Mouse (Mus musculus) embryonic facial prominence, embryonic 14.5 days (tissue): ENCODE data around the gene Plscr2. TPM values are rescaled to one million over a fixed set of nuclear protein-coding genes. Genes with fewer than 3 reads are reported as not detected.

Experiments
- ATAC-seq: fragments of 200-750 bp; cut with Nextera tagmentation; 2 replicates; pipeline ENCODE4 v1.8.0; 2017; ENCODE audit warnings: low read depth, moderate number of reproducible peaks, moderate TSS enrichment
- DNase-seq: peaks from one replicate; pipeline ENCODE4 v3.0.0-alpha.2; 2015; ENCODE audit warnings: low spot score
- H3K27ac ChIP-seq: fragments of 300-500 bp; sonication (generic); replicated peaks from 2 replicates; pipeline ENCODE4 v1.5.1; 2014; ENCODE audit warnings: low read depth, mild to moderate bottlenecking, low read length, moderate library complexity
- H3K27me3 ChIP-seq: fragments of 300-500 bp; sonication (generic); replicated peaks from 2 replicates; pipeline ENCODE4 v1.6.1; 2014; ENCODE audit warnings: low read length; ENCODE audit not compliant: control insufficient read depth, insufficient read depth
- H3K36me3 ChIP-seq: fragments of 300-500 bp; sonication (generic); 2 replicates; pipeline ENCODE4 v1.6.1; 2014; ENCODE audit warnings: low read length, mixed read lengths; ENCODE audit not compliant: control insufficient read depth, insufficient read depth
- H3K4me1 ChIP-seq: fragments of 300-500 bp; sonication (generic); 2 replicates; pipeline ENCODE4 v1.6.1; 2014; ENCODE audit warnings: antibody characterized with exemption, low read length; ENCODE audit not compliant: control insufficient read depth, insufficient read depth
- H3K4me2 ChIP-seq: fragments of 300-500 bp; sonication (generic); 2 replicates; pipeline ENCODE4 v1.6.1; 2014; ENCODE audit warnings: low read depth, mild to moderate bottlenecking, low read length, moderate library complexity, mixed read lengths
- H3K4me3 ChIP-seq: fragments of 300-500 bp; sonication (generic); 2 replicates; pipeline ENCODE4 v1.5.1; 2014; ENCODE audit warnings: low read depth, mild to moderate bottlenecking, low read length
- H3K9ac ChIP-seq: fragments of 300-500 bp; sonication (generic); 2 replicates; pipeline ENCODE4 v1.6.1; 2014; ENCODE audit warnings: low read depth, mild to moderate bottlenecking, low read length, moderate library complexity, mixed read lengths
- H3K9me3 ChIP-seq: fragments of 300-500 bp; sonication (generic); 2 replicates; pipeline ENCODE4 v1.6.1; 2016; ENCODE audit warnings: low read length; ENCODE audit not compliant: control insufficient read depth
- WGBS: fragments of 180-500 bp; shearing (Covaris S2); extraction: QIAGEN DNeasy Blood & Tissue Kit; methylation state at CpG from one replicate; pipeline ENCODE4 v1.1.7; 2014; 5-methylcytosine and 5-hydroxymethylcytosine counted together
- polyA plus RNA-seq: library from polyadenylated mRNA; unstranded; fragments of >200 nt; fragmentation: Nextera tagmentation; extraction: Ambion mirVana; gene quantifications from 2 replicates; pipeline ENCODE4 v1.2.1, GENCODE M21; 2014

Plscr2 gene
- polyA plus RNA-seq, 1 experiment from 2014 or later: 1.7 TPM

GRCm38 (mm10) chr9:92270927-92271326 lies 4.5 kb upstream of the Plscr2 start:
- no peak for ATAC-seq
- Histone ChIP-seq H3K9me3 (no peaks in the 10 kb centered on the region), H3K4me3 (no peak overlapping the region), H3K4me1 (0 out of 2 replicates have a peak, but pooled peaks cover 6% of the 10 kb centered on the region), H3K27ac (no peak overlapping the region), H3K4me2 (no peak overlapping the region), H3K27me3 (no peaks in the 10 kb centered on the region), H3K9ac (no peak overlapping the region), H3K36me3 (peaks cover 25% of the 10 kb centered on the region)
- WGBS: 31% methylated on average over 4 of the region's 4 CpGs
- DNase-seq: peak; percentile 84

DNA sequence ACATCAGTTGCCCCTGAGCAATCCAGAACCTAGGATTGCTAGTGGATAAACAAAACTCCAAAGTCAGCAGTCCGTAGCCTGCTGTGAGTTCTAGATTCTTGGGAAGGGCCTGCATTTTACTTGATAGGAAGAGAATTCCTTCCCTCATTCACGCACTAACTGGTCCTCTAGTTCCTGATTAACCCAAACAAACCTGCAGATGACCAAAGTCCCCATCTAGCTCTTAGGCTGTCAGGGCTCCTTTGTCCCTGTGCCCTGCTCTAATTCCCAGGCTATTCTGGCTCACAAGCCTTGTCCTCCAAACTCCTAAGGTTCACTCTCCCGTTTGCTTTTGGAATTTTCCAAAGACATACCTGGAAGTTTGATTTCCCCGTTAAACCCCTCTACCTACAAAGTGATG lies 2.8 kb upstream of the Plscr2 start:
- H3K27ac ChIP-seq: no peak overlapping the region
- H3K4me3 ChIP-seq: no peak overlapping the region
- DNase-seq (no peak), ATAC-seq (no peak)
- H3K4me2 ChIP-seq: no peak overlapping the region
- peaks cover 16% of the 10 kb centered on the region for H3K36me3 ChIP-seq
- H3K4me1 ChIP-seq: 0 out of 2 replicates have a peak, but pooled peaks cover 6% of the 10 kb centered on the region
- no peaks in the 10 kb centered on the region for H3K9me3 ChIP-seq
- H3K27me3 ChIP-seq: no peaks in the 10 kb centered on the region
- no peak overlapping the region for H3K9ac ChIP-seq
- WGBS: 86% methylated on average over 4 of the region's 4 CpGs

DNA sequence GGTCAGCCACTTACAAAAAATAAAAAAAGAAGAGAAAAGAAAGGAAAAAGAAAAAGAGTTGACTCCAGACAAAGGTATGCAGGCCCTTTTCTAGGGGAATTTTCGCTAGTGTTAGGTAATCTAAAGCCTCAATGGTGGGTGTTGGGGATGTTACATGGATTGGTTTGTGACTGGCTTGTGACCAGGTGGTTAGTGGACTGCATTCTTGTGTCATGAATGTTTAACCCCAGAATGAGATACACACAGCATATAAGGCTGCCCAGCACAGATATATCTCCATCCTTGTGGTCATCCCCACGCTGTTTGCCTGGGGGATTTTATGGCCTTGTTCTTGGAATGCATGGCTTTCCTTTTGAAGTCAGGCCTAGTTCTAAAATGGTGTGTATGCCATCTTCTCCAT lies 2.1 kb upstream of the Plscr2 start:
- Histone ChIP-seq H3K9ac (no peak overlapping the region), H3K4me3 (no peak overlapping the region), H3K4me2 (no peak overlapping the region), H3K27me3 (no peaks in the 10 kb centered on the region), H3K9me3 (no peaks in the 10 kb centered on the region), H3K4me1 (0 out of 2 replicates have a peak, but pooled peaks cover 6% of the 10 kb centered on the region), H3K27ac (no peak overlapping the region), H3K36me3 (peaks cover 16% of the 10 kb centered on the region)
- 83% methylated on average over 2 of the region's 2 CpGs for WGBS
- ATAC-seq (no peak), DNase-seq (no peak)

GRCm38 (mm10) chr9:92273956-92274762 lies 1.2 kb upstream of the Plscr2 start:
- H3K4me3 ChIP-seq: no peak overlapping the region
- 0 out of 2 replicates have a peak, but pooled peaks cover 6% of the 10 kb centered on the region for H3K4me1 ChIP-seq
- H3K36me3 ChIP-seq: peaks cover 16% of the 10 kb centered on the region
- H3K9ac ChIP-seq: no peak overlapping the region
- no peaks in the 10 kb centered on the region for H3K27me3 ChIP-seq
- no peaks in the 10 kb centered on the region for H3K9me3 ChIP-seq
- 61% methylated on average over 6 of the region's 6 CpGs for WGBS
- ATAC-seq (no peak), DNase-seq (no peak)
- no peak overlapping the region for H3K27ac ChIP-seq
- no peak overlapping the region for H3K4me2 ChIP-seq

DNA sequence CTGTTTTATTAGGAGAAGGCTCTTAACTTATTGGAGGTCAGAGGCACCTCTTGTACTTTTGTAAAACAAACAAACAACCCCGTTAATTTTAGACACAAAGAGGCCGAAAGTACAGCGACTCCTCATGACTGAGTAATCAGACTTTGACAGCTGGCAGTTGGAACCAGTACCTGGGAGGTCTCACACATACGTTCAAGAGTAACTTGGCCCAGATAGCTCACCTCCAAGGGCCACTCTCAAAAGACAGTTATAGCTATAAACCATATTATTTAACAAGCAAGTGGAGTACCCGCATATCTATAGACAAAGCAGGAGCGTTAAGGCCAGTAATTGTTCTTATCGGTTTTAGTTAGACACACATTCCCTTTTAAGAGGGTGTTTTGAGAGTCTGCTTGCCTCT lies 958 bp downstream of the Plscr2 start:
- H3K27me3 ChIP-seq: no peaks in the 10 kb centered on the region
- H3K4me1 ChIP-seq: 0 out of 2 replicates have a peak, but pooled peaks cover 6% of the 10 kb centered on the region
- peaks cover 4% of the 10 kb centered on the region; the same call in 1 of the 2 replicates for H3K36me3 ChIP-seq
- no peaks in the 10 kb centered on the region for H3K9me3 ChIP-seq
- H3K27ac ChIP-seq: no peak overlapping the region
- no peak for DNase-seq
- H3K9ac ChIP-seq: no peak overlapping the region
- no peak overlapping the region for H3K4me2 ChIP-seq
- WGBS: 76% methylated on average over 7 of the region's 7 CpGs
- no peak for ATAC-seq
- H3K4me3 ChIP-seq: no peak overlapping the region

- Histone ChIP-seq H3K4me1 (0 out of 2 replicates have a peak, but pooled peaks cover 5% of the 10 kb centered on the region), H3K27me3 (no peaks in the 10 kb centered on the region), H3K9ac (no peak overlapping the region), H3K9me3 (no peaks in the 10 kb centered on the region), H3K27ac (no peak overlapping the region), H3K4me2 (no peak overlapping the region), H3K4me3 (no peak overlapping the region), H3K36me3 (no peaks in the 10 kb centered on the region)
- DNase-seq (no peak), ATAC-seq (no peak)
- WGBS: 57% methylated on average over 1 of the region's 1 CpGs
Measured at GRCm38 (mm10) chr9:92280048-92280447, 4.6 kb downstream of the Plscr2 start.

DNA sequence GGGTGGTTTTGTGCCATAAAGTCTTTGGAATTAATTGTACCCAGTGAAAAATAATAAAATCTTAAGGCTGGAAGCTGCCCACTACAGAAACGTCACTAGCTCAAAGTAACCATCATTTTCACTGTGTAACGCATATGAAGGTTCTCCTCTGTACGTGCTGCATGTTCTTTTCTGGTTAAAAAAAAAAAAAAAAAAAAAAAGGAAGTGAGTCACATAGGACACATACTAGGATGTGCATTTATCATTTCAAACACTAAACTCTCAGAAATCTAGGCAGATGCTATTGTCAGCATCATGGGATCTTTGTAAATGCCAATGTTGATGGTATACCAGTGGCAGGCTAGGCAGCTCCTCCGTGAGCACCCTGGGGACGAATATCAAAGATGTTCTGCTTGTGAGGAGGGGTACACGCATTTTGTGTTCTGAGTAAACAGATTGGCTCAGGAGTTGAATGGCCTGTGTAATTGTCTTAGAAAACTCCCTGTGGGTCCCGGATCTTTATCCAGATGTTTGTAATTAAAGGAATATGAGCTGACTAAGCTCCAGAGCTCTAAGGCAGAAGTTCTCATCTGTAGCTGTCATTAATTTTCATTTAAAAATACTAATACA lies 7.3 kb downstream of the Plscr2 start:
- Histone ChIP-seq H3K27me3 (no peaks in the 10 kb centered on the region), H3K36me3 (no peaks in the 10 kb centered on the region), H3K27ac (no peak overlapping the region), H3K4me1 (no peaks in the 10 kb centered on the region), H3K4me3 (no peak overlapping the region), H3K9ac (no peak overlapping the region), H3K9me3 (no peaks in the 10 kb centered on the region), H3K4me2 (no peak overlapping the region)
- WGBS: 25% methylated on average over 7 of the region's 7 CpGs
- no peak for DNase-seq
- no peak for ATAC-seq

DNA sequence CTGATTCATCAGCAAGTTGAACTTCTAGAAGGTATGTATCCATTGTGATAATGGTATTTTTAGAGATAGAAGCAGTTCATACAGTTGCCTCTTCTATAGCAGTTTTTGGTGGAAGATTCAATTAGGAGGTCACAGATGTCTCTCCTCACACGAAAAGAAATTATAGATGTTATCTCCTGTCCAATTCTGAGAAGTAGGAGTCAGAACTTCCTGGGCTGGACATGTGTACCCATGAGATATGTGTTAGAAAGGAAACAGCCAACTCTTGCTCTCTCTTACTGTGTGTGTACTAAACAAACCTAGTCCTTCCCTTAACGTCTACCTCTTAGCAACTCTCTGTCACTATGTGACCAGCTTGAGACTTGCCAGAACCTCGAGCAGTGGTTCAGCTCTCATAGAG lies 14.3 kb downstream of the Plscr2 start:
- 75% methylated on average over 3 of the region's 3 CpGs for WGBS

More for the DNA sequence above, 14.3 kb downstream of the Plscr2 start:
- H3K27ac ChIP-seq: no peak overlapping the region
- no peak for ATAC-seq
- no peak overlapping the region for H3K9ac ChIP-seq
- no peaks in the 10 kb centered on the region for H3K9me3 ChIP-seq
- DNase-seq: no peak
- no peak overlapping the region for H3K4me3 ChIP-seq
- H3K4me1 ChIP-seq: no peaks in the 10 kb centered on the region
- no peaks in the 10 kb centered on the region for H3K27me3 ChIP-seq
- H3K36me3 ChIP-seq: no peaks in the 10 kb centered on the region
- no peak overlapping the region for H3K4me2 ChIP-seq
